Mouse (Mus musculus): ENCODE results near the gene Esrrg. TPM values are rescaled to one million over a fixed set of nuclear protein-coding genes. Genes with fewer than 3 reads are reported as not detected.

Gene Esrrg
- total RNA-seq, 2 experiments from 2014 or later: 9.1 to 9.3 TPM

DNA sequence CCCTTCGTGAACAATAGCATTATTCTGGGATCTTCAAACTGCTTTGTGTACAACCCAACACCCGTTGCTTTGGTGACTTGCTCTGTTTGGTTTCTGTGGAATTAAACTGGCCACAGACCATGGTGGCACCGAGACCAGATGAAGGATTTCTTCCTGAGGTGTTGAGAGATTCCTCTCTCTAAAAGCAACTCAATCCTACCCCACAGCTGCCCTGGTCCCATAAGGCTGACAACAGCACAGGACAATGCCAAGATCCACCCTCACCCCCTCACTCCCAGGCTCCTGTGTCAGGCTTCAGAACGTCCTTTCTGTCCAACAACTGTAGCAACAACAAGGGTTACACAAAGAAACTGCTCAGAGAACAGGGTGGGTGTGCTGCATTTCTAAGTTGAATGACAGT, 449.3 kb downstream of the Esrrg start:
- no peak for DNase-seq (ENCODE audit: low spot score in 2 of 2)

DNA sequence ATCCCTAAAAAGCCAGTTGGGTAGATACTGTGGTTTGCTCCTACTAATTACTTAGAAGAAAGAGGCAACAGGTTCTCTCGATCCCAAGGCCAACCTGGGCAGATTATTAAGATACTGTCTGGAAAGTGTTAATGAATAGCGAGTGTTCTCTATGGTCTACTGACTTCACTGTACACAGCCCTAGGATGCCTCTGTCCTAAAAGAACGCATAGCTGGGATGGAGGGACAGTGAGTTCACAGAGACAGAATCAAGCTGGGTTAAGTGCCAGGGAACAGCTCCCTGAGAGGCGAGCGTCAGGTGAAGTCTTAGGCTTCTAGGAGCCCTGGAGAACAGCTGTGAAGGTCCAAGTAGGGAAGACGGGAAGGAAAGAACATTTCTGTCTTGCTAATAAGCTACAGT, 450.4 kb downstream of the Esrrg start:
- DNase-seq (ENCODE audit: low spot score in 2 of 2): no peak

DNA sequence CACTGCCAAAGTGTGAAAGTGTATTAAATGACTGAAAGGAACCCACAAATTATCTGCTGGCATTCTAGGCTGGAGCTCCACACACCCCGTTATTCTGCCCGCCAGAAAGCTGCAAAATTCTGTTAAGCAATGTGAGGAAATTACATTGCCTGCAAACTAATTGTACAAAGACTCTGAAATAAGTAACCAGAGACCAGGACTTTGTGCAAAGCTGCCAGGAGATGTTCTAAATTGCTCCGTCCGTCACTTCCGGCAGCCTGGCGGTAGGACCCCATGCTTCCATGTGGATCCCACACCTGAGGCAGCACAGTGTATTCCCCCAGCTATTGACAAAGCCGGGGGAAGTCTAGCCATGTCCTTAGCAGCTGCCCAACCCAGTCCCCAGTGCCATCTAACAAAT, 451.9 kb downstream of the Esrrg start:
- DNase-seq (ENCODE audit: low spot score in 2 of 2): no peak

DNA sequence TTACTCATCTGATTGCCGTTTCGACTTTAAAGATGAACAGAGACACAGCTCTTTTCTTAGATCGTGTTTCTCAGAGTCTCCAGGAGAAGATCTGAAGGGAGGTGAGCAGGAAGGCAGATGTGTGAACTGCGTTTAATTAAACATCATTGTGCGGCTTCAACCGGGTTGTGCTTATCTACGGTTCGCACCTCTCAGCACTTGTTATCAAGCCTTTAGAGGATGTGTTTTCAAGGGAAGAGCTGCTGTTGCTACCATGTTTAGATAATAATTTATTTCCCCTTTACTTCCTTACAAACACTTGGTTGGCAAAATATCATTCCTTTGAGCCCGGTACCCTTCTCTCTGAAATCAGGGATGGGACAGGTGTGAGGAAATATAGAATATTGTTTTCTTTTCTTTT, 460.2 kb downstream of the Esrrg start:
- DNase-seq (ENCODE audit: low spot score in 2 of 2): no peak

DNA sequence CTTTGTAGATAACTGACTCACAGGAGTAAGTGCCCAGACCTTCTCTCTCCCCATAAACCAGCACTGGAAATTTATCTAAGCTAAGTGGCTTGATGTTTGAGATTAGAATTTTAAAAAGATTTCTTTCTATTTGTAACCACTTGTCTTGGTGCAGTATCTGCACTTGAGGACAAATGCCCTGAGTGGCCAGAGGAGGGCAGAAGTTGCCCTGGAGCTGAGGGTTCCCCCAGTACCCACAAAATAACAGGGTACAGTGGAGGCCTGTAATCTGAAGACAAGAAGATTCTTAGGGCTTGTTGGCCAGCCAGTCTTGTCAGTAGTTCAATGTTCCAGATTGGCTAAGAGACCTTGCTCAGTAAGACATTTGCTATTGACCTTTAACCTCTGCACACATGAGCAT, 461.3 kb downstream of the Esrrg start:
- no peak for DNase-seq (ENCODE audit: low spot score in 2 of 2)

DNA sequence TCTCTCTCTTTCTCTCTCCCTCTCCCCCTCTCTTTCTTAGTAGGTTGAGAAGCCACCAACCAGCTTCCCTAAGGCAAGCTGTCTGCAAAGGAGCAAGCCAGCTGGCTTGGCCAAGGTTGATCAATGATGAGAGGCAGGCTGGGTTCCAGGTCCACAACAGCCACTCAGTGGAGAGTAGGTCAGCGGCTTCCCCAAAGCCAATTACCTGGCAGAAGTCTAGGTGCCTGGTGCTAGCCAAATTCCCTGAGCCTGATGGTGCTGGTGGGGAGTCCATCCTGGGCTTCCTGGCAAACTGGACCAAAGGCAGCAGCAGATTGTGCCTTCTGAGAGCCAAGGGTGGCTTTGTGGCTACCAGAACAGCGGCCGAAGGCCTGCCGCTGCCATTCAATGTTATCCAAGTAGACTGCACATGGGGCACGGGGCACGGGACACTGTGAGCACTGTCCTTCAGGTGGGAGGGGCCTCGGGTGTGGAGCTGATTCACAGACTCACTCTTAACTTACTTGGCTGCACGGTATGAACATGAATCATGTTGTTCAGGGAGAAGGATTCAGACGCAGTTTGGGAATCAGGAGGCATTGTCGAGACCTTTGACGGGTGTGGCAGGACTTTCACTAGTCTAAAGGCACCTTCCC, 469.1 kb downstream of the Esrrg start:
- no peak for DNase-seq (ENCODE audit: low spot score in 2 of 2)

DNA sequence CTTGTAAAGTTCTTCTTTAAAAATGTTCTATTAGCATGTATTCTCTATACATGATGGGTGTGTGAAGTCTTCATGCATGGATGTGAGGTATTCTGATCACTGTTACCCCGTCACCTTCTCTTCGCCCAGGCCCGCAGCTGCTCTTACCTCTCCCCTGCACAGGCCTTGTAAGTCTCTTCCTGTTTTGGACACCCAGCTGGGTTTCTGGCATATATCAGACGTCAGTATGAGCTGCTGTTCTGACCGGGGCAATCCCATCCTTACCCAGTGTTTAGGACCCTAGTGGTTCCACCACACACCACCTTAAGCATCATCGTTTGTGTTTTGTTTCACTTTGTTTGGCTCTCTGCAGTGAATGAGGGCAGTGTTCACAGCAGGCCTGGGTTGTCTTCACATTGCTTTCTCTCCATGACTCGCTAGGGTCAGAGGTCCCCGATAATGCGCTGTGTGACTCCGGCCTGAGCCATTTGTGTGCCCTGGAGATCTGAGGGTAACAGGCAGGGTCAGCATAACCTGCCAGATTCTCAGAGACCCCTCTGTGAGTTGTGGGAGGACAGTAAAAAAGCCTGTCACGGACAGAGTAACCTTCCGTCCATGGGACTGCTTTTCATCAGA, 471.8 kb downstream of the Esrrg start:
- DNase-seq (ENCODE audit: low spot score in 2 of 2): no peak

DNA sequence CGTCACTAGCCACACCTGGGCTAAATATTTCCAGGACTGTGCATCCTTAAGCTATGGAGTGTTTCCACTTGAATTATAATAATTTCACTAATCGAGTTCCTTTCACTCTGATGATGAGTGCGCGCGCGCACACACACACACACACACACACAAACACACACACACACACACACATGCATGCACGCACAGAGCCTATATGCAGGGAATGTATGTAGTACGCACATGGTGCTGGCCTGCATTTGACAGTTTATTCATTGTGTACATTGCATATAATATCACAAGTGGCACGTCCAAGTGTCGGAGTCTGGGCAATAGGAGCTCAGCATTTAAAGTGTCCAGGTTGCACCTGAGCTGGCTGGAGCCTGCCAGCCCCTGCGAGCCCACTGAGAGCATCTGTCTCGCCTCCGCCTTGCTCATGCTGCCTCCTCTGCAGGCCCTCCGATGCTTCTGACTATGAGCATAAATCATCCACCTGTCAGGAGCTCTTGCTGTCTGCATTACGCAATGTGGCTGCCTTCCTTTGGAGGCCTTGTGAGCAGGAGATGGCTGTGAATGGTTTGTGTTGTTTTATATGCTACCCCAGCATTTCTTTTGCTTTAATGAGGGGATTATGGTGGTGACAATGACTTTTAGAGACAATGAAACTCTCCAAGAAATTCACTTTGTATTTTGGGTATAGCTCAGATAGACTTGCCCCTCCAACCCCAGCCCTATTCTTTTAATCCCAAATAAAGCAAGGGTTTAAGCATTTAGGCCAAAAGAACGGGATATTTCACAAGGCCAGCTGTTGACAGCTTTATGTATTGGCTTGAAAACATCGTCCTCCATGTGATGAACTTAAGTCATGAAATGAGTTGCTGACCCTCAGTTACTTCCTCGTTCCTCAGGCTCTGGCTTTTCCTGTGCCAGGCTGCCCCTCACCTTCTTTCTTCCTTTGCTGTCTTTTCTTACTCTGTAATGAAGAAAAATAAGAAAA, 474.4 kb downstream of the Esrrg start:
- no peak for DNase-seq (ENCODE audit: low spot score in 2 of 2)

DNA sequence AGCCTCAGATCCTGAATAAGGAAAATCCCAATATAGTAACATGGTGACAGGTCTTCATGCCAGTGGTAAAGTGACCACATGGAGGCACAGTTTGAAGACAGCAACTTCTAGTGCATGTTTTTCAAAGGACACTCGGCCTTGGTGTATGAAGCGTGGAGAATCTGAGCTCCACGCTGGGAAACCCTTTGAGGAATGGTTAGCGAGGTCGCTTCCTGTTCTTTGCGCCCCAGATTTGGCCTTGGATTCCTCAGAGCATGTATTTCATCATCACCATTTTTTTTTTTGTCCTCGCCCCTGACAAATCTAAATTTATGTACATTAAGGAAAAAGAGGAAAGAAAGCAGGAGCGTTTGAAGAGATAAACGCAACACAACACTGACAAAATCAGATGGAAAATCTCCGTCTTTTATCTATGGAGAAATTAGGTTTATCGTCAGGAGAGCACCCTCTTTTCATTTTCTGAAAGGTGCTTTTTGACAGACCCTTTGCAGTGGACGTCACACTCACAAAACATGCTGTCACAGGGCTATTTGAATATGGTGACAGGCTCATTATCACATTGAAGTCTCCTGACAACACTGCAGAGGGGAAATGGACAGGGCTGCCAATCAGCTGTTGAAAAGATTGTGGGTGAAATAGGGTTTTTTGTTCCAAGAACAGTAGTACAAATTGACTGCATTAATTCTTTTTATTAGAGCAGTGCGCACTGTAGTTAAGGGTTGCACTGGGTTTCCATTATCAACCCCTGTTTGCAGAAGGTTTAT, 476.7 kb downstream of the Esrrg start:
- DNase-seq (ENCODE audit: low spot score in 2 of 2): no peak

DNA sequence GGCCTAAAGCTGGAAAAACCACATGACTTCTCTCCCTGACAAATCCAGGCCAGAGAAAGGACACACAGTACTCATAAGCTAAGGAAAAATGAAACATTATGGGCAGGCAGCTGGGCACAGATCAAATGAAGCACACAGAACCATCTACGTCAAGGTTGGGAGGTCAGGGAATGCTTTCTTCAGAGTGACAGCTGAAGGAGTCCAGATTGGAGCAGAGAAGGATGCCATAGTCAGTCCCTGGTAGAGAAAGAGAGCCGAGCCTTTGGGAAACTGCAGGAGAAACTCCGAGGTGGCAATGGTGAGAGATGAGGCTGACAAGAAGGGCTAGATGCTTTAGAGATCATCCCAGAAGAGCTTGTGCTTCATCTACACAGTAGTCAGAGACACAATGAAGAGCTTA, 485.1 kb downstream of the Esrrg start:
- DNase-seq (ENCODE audit: low spot score in 2 of 2): no peak

DNA sequence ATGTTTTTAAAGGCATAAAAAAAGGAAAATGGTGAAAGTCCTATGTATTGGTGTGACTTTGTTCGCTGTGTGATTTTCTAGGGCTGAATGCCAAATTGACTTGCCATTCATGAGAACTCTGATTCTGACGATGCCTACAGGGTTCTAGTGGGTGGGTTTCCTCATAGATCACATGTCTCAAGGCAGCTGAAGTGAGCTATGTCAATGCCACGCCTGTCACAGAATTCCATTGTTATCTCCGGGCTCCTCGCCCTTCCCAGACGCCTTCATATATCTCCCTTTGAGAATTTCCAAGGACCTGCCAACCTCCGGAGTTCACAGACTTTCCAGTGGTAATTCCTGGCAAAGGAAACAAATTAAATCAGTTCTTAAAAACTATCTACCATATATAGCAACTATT, 493.2 kb downstream of the Esrrg start:
- no peak for DNase-seq (ENCODE audit: low spot score in 2 of 2)

DNA sequence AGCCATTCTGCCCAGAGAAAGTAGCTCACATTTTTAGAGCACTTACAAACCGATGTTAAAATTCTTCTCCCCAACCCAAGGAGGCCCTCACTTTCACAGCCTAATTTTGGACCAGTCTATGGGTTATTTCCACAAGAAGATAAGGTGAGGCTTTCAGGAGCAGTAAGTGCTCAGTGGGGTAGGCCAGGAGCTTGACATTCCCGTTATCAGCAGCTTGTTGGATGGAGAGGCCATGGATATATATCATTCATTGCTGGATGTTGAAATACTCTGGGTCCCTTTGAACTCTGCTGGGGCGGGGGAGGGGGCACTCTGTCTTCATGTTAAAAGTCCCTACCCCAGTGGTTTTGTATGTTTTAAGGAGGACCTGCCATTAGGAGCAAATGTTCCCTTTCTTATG, 494.6 kb downstream of the Esrrg start:
- DNase-seq (ENCODE audit: low spot score in 2 of 2): no peak

DNA sequence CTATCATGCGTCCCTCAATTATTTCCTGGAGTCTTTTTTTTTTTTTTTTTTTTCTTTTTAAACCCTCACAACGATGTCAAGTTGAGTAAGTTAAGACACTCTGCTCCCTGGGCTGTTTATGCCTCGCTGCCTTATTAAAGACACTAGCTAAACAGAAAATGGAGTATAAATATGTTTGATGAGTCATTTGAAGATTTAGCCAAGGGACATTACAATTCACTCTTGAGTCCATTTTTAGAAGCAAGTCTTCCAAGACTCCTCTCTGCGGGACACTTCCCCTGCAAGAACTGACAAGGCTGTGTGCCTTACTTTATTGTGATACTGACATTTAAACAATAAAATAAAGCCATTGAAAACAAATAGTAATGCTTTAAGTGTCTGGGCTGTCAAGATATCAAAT, 496.9 kb downstream of the Esrrg start:
- no peak for DNase-seq (ENCODE audit: low spot score in 2 of 2)

DNA sequence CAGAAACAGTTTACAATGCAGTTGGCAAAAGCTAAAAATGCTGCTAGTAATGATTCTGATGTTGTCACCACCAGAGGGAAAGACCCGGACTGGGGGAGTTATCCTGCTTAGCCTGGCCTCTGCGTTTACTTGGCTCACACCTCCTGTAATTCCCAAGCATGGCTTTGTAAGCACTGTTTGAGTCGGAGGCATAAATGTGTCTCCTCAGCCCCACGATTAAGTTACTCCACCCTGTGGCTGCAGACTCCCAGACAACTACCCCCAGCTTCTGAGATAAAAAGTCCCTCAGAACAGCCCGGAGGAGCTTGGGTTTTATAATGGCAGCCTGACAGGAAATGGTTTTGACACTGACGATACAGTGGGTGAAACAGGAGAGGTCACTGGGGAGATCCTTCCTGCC, 499.4 kb downstream of the Esrrg start:
- peak in 1 of 2 experiments; percentile 12 for DNase-seq (ENCODE audit: low spot score in 2 of 2)

DNA sequence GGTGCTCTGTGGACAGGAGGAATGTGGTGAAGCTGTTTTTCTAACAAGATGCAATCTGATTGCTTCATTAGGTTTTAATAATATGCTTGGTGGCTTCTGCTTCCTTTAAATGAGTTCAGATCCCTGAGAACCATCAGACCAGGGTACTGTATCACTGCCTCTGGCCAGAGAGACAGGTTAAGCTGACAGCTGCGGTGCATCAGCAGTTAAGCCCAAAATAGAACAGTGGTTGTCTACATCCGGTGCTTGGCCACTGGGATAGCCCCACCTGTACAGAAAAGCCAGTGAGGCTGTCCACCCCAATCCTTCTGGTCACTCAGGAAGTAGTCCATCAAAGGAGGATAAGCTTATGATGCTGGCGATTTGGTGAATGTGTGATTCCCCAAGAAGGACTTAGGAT, 503.0 kb downstream of the Esrrg start:
- no peak for DNase-seq (ENCODE audit: low spot score in 2 of 2)

DNA sequence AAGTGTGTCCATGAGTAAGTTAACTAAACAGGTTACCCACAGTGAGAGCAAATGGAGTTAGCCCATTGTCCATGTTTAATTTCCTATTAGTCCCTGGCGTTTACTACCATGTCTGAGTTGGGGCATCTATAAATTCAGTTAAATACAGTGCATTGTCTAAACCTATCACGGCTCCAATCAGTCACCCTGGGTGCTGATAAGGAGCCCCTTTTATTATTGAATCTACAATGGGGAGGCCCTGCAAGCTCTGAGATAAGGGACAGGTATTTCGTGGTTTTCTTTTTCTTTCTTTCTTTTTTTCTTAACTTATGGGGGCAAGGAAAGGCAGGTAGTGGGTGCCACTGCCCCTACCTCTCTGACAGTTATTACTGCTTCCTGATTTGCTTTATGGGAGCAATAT, 504.6 kb downstream of the Esrrg start:
- no peak for DNase-seq (ENCODE audit: low spot score in 2 of 2)

DNA sequence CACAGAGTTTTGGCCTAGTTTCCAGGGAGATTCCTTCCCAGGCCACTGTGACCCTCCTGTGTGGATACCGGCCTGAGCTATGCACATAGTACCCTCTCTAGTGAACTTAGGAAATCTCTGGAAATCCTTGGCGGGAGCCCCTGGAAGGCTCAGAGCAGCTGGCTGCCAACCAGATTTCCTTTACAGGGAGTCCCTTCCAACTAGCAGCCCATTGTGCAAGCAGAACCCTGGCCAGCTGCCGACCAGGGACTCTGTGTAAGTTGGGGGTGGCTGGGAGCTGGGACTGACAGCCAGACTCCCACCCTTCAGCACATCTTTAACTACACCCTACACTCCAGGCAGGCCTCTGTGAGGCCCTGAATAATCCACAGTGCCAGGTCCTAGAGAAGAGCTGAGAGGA, 509.5 kb downstream of the Esrrg start:
- peak; percentile 50 to 82 for DNase-seq (ENCODE audit: low spot score in 2 of 2)

DNA sequence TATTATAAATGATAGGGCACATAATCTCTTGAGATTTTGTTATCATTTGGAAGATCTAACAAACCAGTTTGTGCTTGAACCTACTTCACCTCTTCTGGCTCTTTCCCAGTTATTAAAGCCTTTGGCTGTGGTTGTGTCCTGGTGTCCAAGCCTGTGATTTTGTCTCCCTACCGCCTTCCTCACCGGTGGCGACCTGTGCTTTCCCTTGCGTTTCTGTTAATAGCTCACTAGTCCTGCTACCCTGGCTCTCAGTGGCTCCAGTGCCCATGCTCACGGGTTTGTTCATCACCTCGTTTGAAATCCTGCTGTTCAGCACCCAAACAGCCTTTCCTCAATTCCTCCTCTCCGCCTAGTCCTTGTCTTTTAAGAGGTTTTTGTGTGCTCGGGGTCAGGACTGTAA, 511.2 kb downstream of the Esrrg start:
- DNase-seq (ENCODE audit: low spot score in 2 of 2): no peak

DNA sequence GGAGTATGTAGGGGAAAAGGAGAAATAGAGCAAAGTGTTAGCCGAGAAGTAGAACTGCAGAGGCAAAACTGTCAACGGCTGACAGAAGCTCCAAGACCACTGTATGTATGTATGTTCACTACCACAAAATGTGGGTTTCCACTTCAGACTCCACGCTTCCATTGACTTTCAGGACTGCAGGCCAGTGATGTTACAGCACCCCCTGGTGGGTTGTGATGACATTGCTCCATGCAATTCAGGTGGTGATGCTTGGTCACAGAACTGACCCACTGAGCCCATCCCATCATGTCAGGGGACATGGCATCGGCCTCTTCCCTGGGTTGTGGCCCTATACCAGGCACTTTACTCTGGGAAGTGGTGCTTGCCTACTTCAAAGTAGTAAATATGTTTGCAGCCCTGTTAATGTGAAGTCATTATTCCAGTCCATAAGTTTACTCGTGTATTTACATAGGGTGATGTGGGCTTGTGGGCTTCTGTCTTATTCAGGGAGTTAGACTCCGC, 517.0 kb downstream of the Esrrg start:
- DNase-seq (ENCODE audit: low spot score in 2 of 2): no peak

DNA sequence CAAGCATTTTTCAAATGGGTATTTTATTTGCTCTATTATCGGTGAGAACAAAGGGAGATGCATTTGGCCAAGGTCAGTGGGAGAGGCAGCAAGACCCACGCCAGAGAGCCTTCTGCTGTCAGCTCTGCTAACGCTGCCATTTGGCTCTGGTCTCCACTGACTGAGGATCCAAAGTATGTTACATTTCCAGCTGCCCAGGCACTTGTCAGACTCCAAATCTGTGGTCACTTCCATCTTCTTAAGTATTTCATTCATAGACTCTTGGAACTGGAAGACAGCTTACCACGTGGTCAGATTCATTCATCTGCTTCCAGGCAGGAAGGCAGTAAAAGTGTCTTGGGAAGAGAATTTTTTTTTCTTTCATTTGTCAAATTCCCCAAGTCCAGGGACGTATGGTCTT, 527.5 kb downstream of the Esrrg start:
- peak in 1 of 2 experiments; percentile 30 for DNase-seq (ENCODE audit: low spot score in 2 of 2)

DNA sequence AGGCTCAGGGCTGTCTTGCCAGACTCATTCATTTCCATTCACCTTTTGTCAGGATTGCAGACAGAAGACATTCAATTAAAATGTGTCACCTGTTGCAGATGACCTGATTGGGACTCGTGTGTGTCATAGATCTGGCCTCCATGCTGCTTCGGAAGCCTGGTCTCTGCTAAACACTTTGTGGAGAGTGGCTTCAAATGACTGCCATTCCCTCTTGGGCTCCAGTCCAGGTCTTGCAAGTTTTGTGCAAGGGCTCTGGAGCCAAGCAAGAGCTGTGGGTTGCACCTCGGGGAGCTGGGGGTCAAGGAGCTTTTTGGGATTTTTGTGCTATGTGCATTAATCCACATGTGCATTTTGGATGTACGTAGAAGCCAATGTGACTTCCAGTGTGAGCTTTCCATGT, 530.9 kb downstream of the Esrrg start:
- DNase-seq (ENCODE audit: low spot score in 2 of 2): no peak

All from gastrocnemius, postnatal 4 days (tissue).